ENCODE assay signal across 8 mouse cellular contexts in genomic region chr6:47454575-47455571, GRCm38 (mm10). TPM values are rescaled to one million over a fixed set of nuclear protein-coding genes. Genes with fewer than 3 reads are reported as not detected.
A peak's percentile ranks its signal among the peaks of the same experiment; 100 is the strongest.
DNase-seq lines count a peak whose midpoint lies in the region; ATAC-seq and TF ChIP-seq lines count a peak whose summit lies in the region.

No protein-coding gene starts in this region.

- H3K36me3 ChIP-seq in hindbrain, postnatal 0 days (ENCODE audit: insufficient read depth, low read length): no peaks in the 10 kb centered on the region

- no peaks in the 10 kb centered on the region for H3K27me3 ChIP-seq in hindbrain, postnatal 0 days (ENCODE audit: insufficient read depth, low read length)

- H3K4me3 ChIP-seq in gastrocnemius, adult 2 months: peak overlapping the region; percentile 94
- peak overlapping the region; percentile 79 for H3K4me3 ChIP-seq in hindbrain, postnatal 0 days (ENCODE audit: low read length)

- no peaks in the 10 kb centered on the region; the same call in 1 of the 2 replicates for H3K4me1 ChIP-seq in hindbrain, postnatal 0 days (ENCODE audit: insufficient read depth, low read length)

- peak overlapping the region; percentile 99 for H3K27ac ChIP-seq in gastrocnemius, adult 2 months
- peak overlapping the region; percentile 92 for H3K27ac ChIP-seq in hindbrain, postnatal 0 days

- peak; percentile 29 for DNase-seq in WW6 (ENCODE audit: low read depth, low spot score)
- peak; percentile 60 to 71 for DNase-seq in cerebellum, postnatal 36 days
- DNase-seq in gastrocnemius, adult 2 months: peak; percentile 85
- DNase-seq in hindbrain, postnatal 0 days (ENCODE audit: low spot score): peak; percentile 73
- peak; percentile 11 to 81 for DNase-seq in left cerebral cortex, postnatal 10 days (ENCODE audit: extremely low spot score in 1 of 2, low spot score in 2 of 2)
- DNase-seq in right cerebral cortex, postnatal 10 days (ENCODE audit: low spot score in 2 of 2): peak; percentile 59 to 75
- DNase-seq in urinary bladder, postnatal 36 days (ENCODE audit: low spot score in 2 of 2): peak; percentile 52 to 58

- no peaks in the 10 kb centered on the region for H3K9me3 ChIP-seq in hindbrain, postnatal 0 days (ENCODE audit: low read length)

- H3K9ac ChIP-seq in hindbrain, postnatal 0 days (replicated peaks; ENCODE audit: low read length): peak overlapping the region; percentile 100

- no peak for TF ChIP-seq CTCF in gastrocnemius, adult 2 months (IDR thresholded peaks at IDR 0.05)
- no peak for TF ChIP-seq CTCF in hindbrain, postnatal 0 days (IDR thresholded peaks at IDR 0.05; ENCODE audit: low read depth)

- intact Hi-C loops in gastrocnemius, adult 2 months (cut with DNase I): loop anchor here (2.0 to 5.0 kb wide), 3 partner anchors 42 to 140 kb away; partner anchors contain the start of gene Ezh2
- intact Hi-C loops in left cerebral cortex, postnatal 10 days (cut with DNase I): loop anchor here (10.0 kb wide), 1 partner anchor 140 kb away; no protein-coding TSS in a partner anchor

- under 1% methylated on average over 79 of the region's 79 CpGs for WGBS in hindbrain, postnatal 0 days

- peak overlapping the region; percentile 81 for H3K4me2 ChIP-seq in hindbrain, postnatal 0 days (ENCODE audit: low read depth, low read length)

- ATAC-seq in hindbrain, postnatal 0 days: peak; percentile 81
- peak; percentile 45 for ATAC-seq in megakaryocyte progenitor cell, adult 5-6 weeks (replicated peaks; ENCODE audit: poor library complexity)

RNA-seq across cellular contexts. Expression of gene Cul1, which starts 1.7 kb away (rescaled TPM):
- total RNA-seq in gastrocnemius, adult 2 months (2021): 10 to 100 TPM; 70.4 to 70.9 TPM
- 83.3 and 93.3 TPM in 2 replicates for total RNA-seq in hindbrain, postnatal 0 days (2014; rRNA removed)
- 111 TPM in 2 replicates for polyA plus RNA-seq in hindbrain, postnatal 0 days (2015; fragmentation: Nextera tagmentation; extraction: Ambion mirVana)
- 100 to 1,000 TPM; 117 to 119 TPM for total RNA-seq in left cerebral cortex, postnatal 10 days (2021)
- total RNA-seq in megakaryocyte progenitor cell, adult 5-6 weeks (2015): 193 and 214 TPM in 2 replicates
- 122 and 139 TPM in 2 replicates for total RNA-seq in megakaryocyte progenitor cell, adult 5-6 weeks (2017)

Comparison
In these comparisons a context has a peak if more than half of its experiments do, and no peak if none do; other contexts are left out.
1. Peak in every context shown above with its lines: DNase-seq, ATAC-seq, H3K4me3 ChIP-seq and H3K27ac ChIP-seq.
2. DNase-seq: peak in every context shown above with its lines; median percentile 85 in gastrocnemius, adult 2 months; 73 in hindbrain, postnatal 0 days; 67 in right cerebral cortex, postnatal 10 days; 66 in cerebellum, postnatal 36 days; 55 in urinary bladder, postnatal 36 days; 46 in left cerebral cortex, postnatal 10 days; 29 in WW6.